Mouse (Mus musculus): ENCODE results near the gene Cgnl1. TPM values are rescaled to one million over a fixed set of nuclear protein-coding genes. Genes with fewer than 3 reads are reported as not detected.
A peak's percentile ranks its signal among the peaks of the same experiment; 100 is the strongest.

The Cgnl1 gene
- total and polyA plus RNA-seq, 2 experiments = 16.3 to 25.0 TPM

GRCm38 (mm10) chr9:71757386-71757785 lies 14.0 kb downstream of the Cgnl1 start:
- H3K4me1 ChIP-seq (ENCODE audit: control insufficient read depth, insufficient read depth, low read length) = peaks cover 23% of the 10 kb centered on the region
- 76% methylated on average over 8 of the region's 8 CpGs for WGBS
- peaks cover 49% of the 10 kb centered on the region; the same call in 1 of the 2 replicates for H3K79me2 ChIP-seq (ENCODE audit: control insufficient read depth, insufficient read depth, low read length)
- no peaks in the 10 kb centered on the region for H3K27me3 ChIP-seq (ENCODE audit: control insufficient read depth, insufficient read depth, low read length)
- TF ChIP-seq POLR2A (IDR thresholded peaks at IDR 0.05; ENCODE audit: extremely low read depth, insufficient read depth, low read length) = no peak
- no peak overlapping the region for H3K27ac ChIP-seq (replicated peaks; ENCODE audit: insufficient read depth, low read depth, low read length)
- no peak overlapping the region for H3K4me3 ChIP-seq (ENCODE audit: insufficient read depth, low read depth, low read length)
- H3K9ac ChIP-seq (ENCODE audit: low read depth, low read length) = no peak overlapping the region
- no peaks in the 10 kb centered on the region for H3K36me3 ChIP-seq (ENCODE audit: control insufficient read depth, insufficient read depth, low read length)
- DNase-seq (ENCODE audit: extremely low read depth, low read depth, low spot score) = no peak

- Histone ChIP-seq H3K79me2 (ENCODE audit: control insufficient read depth, insufficient read depth, low read length) (peaks cover 45% of the 10 kb centered on the region; the same call in 1 of the 2 replicates), H3K27me3 (ENCODE audit: control insufficient read depth, insufficient read depth, low read length) (no peaks in the 10 kb centered on the region), H3K9ac (ENCODE audit: low read depth, low read length) (no peak overlapping the region), H3K36me3 (ENCODE audit: control insufficient read depth, insufficient read depth, low read length) (no peaks in the 10 kb centered on the region), H3K4me1 (ENCODE audit: control insufficient read depth, insufficient read depth, low read length) (peaks cover 23% of the 10 kb centered on the region), H3K27ac (replicated peaks; ENCODE audit: insufficient read depth, low read depth, low read length) (no peak overlapping the region), H3K4me3 (ENCODE audit: insufficient read depth, low read depth, low read length) (no peak overlapping the region)
- TF ChIP-seq CTCF (IDR thresholded peaks at IDR 0.05; ENCODE audit: low read depth, low read length) (no peak), POLR2A (IDR thresholded peaks at IDR 0.05; ENCODE audit: extremely low read depth, insufficient read depth, low read length) (no peak)
- no peak for DNase-seq (ENCODE audit: extremely low read depth, low read depth, low spot score)
- WGBS = 46% methylated on average over 4 of the region's 4 CpGs
Measured at GRCm38 (mm10) chr9:71756916-71757315, 14.5 kb downstream of the Cgnl1 start.

GRCm38 (mm10) chr9:71753981-71754380 lies 17.4 kb downstream of the Cgnl1 start:
- no peak for TF ChIP-seq CTCF (IDR thresholded peaks at IDR 0.05; ENCODE audit: low read depth, low read length)
- TF ChIP-seq POLR2A (IDR thresholded peaks at IDR 0.05; ENCODE audit: extremely low read depth, insufficient read depth, low read length) = no peak
- Histone ChIP-seq H3K36me3 (ENCODE audit: control insufficient read depth, insufficient read depth, low read length) (no peaks in the 10 kb centered on the region), H3K9ac (ENCODE audit: low read depth, low read length) (no peak overlapping the region), H3K79me2 (ENCODE audit: control insufficient read depth, insufficient read depth, low read length) (peaks cover 53% of the 10 kb centered on the region; the same call in 1 of the 2 replicates), H3K4me3 (ENCODE audit: insufficient read depth, low read depth, low read length) (no peak overlapping the region), H3K27ac (replicated peaks; ENCODE audit: insufficient read depth, low read depth, low read length) (no peak overlapping the region), H3K4me1 (ENCODE audit: control insufficient read depth, insufficient read depth, low read length) (peaks cover 14% of the 10 kb centered on the region), H3K27me3 (ENCODE audit: control insufficient read depth, insufficient read depth, low read length) (no peaks in the 10 kb centered on the region)
- 89% methylated on average over 4 of the region's 4 CpGs for WGBS
- DNase-seq (ENCODE audit: extremely low read depth, low read depth, low spot score) = no peak

GRCm38 (mm10) chr9:71753529-71753928 lies 17.9 kb downstream of the Cgnl1 start:
- Histone ChIP-seq H3K4me3 (ENCODE audit: insufficient read depth, low read depth, low read length) (no peak overlapping the region), H3K36me3 (ENCODE audit: control insufficient read depth, insufficient read depth, low read length) (no peaks in the 10 kb centered on the region), H3K27ac (replicated peaks; ENCODE audit: insufficient read depth, low read depth, low read length) (no peak overlapping the region), H3K9ac (ENCODE audit: low read depth, low read length) (no peak overlapping the region), H3K79me2 (ENCODE audit: control insufficient read depth, insufficient read depth, low read length) (peaks cover 49% of the 10 kb centered on the region; the same call in 1 of the 2 replicates), H3K27me3 (ENCODE audit: control insufficient read depth, insufficient read depth, low read length) (no peaks in the 10 kb centered on the region), H3K4me1 (ENCODE audit: control insufficient read depth, insufficient read depth, low read length) (peaks cover 14% of the 10 kb centered on the region)
- no peak for DNase-seq (ENCODE audit: extremely low read depth, low read depth, low spot score)
- 90% methylated on average over 4 of the region's 4 CpGs for WGBS
- TF ChIP-seq CTCF (IDR thresholded peaks at IDR 0.05; ENCODE audit: low read depth, low read length) = no peak
- TF ChIP-seq POLR2A (IDR thresholded peaks at IDR 0.05; ENCODE audit: extremely low read depth, insufficient read depth, low read length) = no peak

- 21% methylated on average over 2 of the region's 2 CpGs for WGBS
- no peak overlapping the region for H3K9ac ChIP-seq (ENCODE audit: low read depth, low read length)
- no peak overlapping the region for H3K4me3 ChIP-seq (ENCODE audit: insufficient read depth, low read depth, low read length)
- peak; percentile 50 for DNase-seq (ENCODE audit: extremely low read depth, low read depth, low spot score)
- peaks cover 46% of the 10 kb centered on the region; the same call in 1 of the 2 replicates for H3K79me2 ChIP-seq (ENCODE audit: control insufficient read depth, insufficient read depth, low read length)
- no peak for TF ChIP-seq CTCF (IDR thresholded peaks at IDR 0.05; ENCODE audit: low read depth, low read length)
- no peak for TF ChIP-seq POLR2A (IDR thresholded peaks at IDR 0.05; ENCODE audit: extremely low read depth, insufficient read depth, low read length)
- no peaks in the 10 kb centered on the region for H3K36me3 ChIP-seq (ENCODE audit: control insufficient read depth, insufficient read depth, low read length)
- H3K27me3 ChIP-seq (ENCODE audit: control insufficient read depth, insufficient read depth, low read length) = no peaks in the 10 kb centered on the region
- peaks cover 14% of the 10 kb centered on the region for H3K4me1 ChIP-seq (ENCODE audit: control insufficient read depth, insufficient read depth, low read length)
- no peak overlapping the region for H3K27ac ChIP-seq (replicated peaks; ENCODE audit: insufficient read depth, low read depth, low read length)
Measured at GRCm38 (mm10) chr9:71753117-71753516, 18.3 kb downstream of the Cgnl1 start.

- WGBS = 55% methylated on average over 4 of the region's 4 CpGs
- Histone ChIP-seq H3K4me1 (ENCODE audit: control insufficient read depth, insufficient read depth, low read length) (peaks cover 10% of the 10 kb centered on the region; the same call in 1 of the 2 replicates), H3K79me2 (ENCODE audit: control insufficient read depth, insufficient read depth, low read length) (peaks cover 50% of the 10 kb centered on the region; the same call in 1 of the 2 replicates), H3K4me3 (ENCODE audit: insufficient read depth, low read depth, low read length) (no peak overlapping the region), H3K27me3 (ENCODE audit: control insufficient read depth, insufficient read depth, low read length) (no peaks in the 10 kb centered on the region), H3K9ac (ENCODE audit: low read depth, low read length) (no peak overlapping the region), H3K27ac (replicated peaks; ENCODE audit: insufficient read depth, low read depth, low read length) (no peak overlapping the region), H3K36me3 (ENCODE audit: control insufficient read depth, insufficient read depth, low read length) (no peaks in the 10 kb centered on the region)
- DNase-seq (ENCODE audit: extremely low read depth, low read depth, low spot score) = no peak
- no peak for TF ChIP-seq CTCF (IDR thresholded peaks at IDR 0.05; ENCODE audit: low read depth, low read length)
- no peak for TF ChIP-seq POLR2A (IDR thresholded peaks at IDR 0.05; ENCODE audit: extremely low read depth, insufficient read depth, low read length)
Measured at GRCm38 (mm10) chr9:71750015-71750672, 21.3 kb downstream of the Cgnl1 start.
